Mouse (Mus musculus) E14TG2a.4 (cell line): ENCODE measurements around the gene Ptges3l.

Experiments
- CTCF ChIP-seq: conservative IDR thresholded peaks from 2 replicates; pipeline ENCODE4 v1.5.1; 2014; ENCODE audit warnings: low read length
- NANOG ChIP-seq: IDR thresholded peaks from 2 replicates; pipeline ENCODE4 v1.6.1; 2014; ENCODE audit warnings: borderline replicate concordance, low read length, mixed read lengths

DNA sequence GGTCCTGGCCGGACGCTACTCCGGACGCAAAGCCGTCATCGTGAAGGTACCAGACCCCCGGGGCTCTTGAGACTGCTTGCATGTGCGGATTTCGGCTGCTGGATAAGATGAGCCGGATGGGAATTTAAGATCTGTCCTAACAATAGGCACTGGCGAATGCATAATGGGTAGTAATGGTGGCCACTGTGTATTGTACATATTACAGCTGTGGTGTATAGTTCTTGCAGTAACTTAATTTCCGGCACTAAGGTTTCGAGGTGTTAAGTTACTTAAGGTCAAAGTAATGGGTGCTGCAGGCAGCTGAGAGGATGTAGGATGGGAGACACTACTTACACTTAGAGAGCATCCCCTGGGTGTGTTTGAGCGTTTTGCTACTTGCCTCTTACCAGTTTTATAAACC, 17.6 kb upstream of the Ptges3l start:
- no peak for TF ChIP-seq CTCF
- no peak for TF ChIP-seq NANOG
